Mouse (Mus musculus) intestine, embryonic 15.5 days (tissue): ENCODE results near the gene Pnma3. TPM values are rescaled to one million over a fixed set of nuclear protein-coding genes. Genes with fewer than 3 reads are reported as not detected.
"Not testable (repeated sequence)": the region's sequence is repeated elsewhere in the genome, so short reads cannot be mapped to it uniquely, and the experiment has no call there.

Experiments used
- ATAC-seq: fragments of 200-750 bp; cut with Nextera tagmentation; 2 replicates; pipeline ENCODE4 v1.8.0; 2017; ENCODE audit warnings: moderate TSS enrichment, moderate library complexity
- H3K27ac ChIP-seq: fragments of 300-500 bp; sonication (generic); 2 replicates; pipeline ENCODE4 v1.5.1; 2015; ENCODE audit warnings: mild to moderate bottlenecking, inconsistent platforms
- H3K27me3 ChIP-seq: fragments of 300-500 bp; sonication (generic); replicated peaks from 2 replicates; pipeline ENCODE4 v1.6.1; 2015; ENCODE audit warnings: inconsistent platforms
- H3K36me3 ChIP-seq: fragments of 300-500 bp; sonication (generic); 2 replicates; pipeline ENCODE4 v1.6.1; 2015; ENCODE audit warnings: inconsistent platforms
- H3K4me1 ChIP-seq: fragments of 300-500 bp; sonication (generic); replicated peaks from 2 replicates; pipeline ENCODE4 v1.6.1; 2015; ENCODE audit warnings: inconsistent platforms
- H3K4me2 ChIP-seq: fragments of 300-500 bp; sonication (generic); replicated peaks from 2 replicates; pipeline ENCODE4 v1.6.1; 2015; ENCODE audit warnings: mild to moderate bottlenecking, inconsistent platforms
- H3K4me3 ChIP-seq: fragments of 300-500 bp; sonication (generic); replicated peaks from 2 replicates; pipeline ENCODE4 v1.5.1; 2015; ENCODE audit warnings: inconsistent platforms
- H3K9ac ChIP-seq: fragments of 300-500 bp; sonication (generic); 2 replicates; pipeline ENCODE4 v1.6.1; 2015; ENCODE audit warnings: inconsistent platforms
- H3K9me3 ChIP-seq: fragments of 300-500 bp; sonication (generic); 2 replicates; pipeline ENCODE4 v1.6.1; 2016; ENCODE audit warnings: inconsistent platforms
- WGBS: fragments of 180-500 bp; shearing (Covaris S2); methylation state at CpG from one replicate; pipeline ENCODE4 v1.1.7; 2015; 5-methylcytosine and 5-hydroxymethylcytosine counted together
- polyA plus RNA-seq: library from polyadenylated mRNA; unstranded; fragments of >200 nt; fragmentation: Nextera tagmentation; extraction: Ambion mirVana; gene quantifications from 2 replicates; pipeline ENCODE4 v1.2.1, GENCODE M21; 2015

Pnma3 gene
- polyA plus RNA-seq, 1 experiment from 2014 or later, result 0.16 TPM

DNA sequence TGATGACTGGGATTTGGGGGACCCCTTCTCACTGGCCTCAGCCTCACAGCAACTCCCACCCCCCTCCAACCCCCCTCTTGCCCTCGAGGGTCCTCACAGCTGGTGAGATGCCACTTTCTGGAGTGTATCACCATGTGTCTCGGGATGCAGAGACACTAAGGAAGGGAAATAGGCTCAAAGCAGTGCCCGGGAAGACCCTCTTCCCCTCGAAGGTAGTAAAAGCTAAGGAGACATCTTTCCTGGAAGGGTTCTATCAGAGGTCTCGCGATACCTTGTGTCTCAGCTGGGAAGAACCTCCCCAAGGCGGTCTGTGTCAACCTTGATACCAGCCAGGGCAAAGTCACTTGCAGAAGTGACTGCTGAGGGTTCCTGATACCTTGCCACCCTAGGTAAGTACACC lies 52.2 kb downstream of the Pnma3 start, which contains the start of gene Gm14685:
Gene Gm14685, plus strand, starts transcription at position 301 of the 400 bp plus-strand sequence.
- H3K27ac ChIP-seq, H3K4me2 ChIP-seq, H3K9me3 ChIP-seq, H3K36me3 ChIP-seq, H3K9ac ChIP-seq, H3K27me3 ChIP-seq, H3K4me1 ChIP-seq, H3K4me3 ChIP-seq, ATAC-seq: not testable (repeated sequence)
- no CpG with 5 or more reads among the region's 7 CpGs for WGBS

Other genes with a start within 250 kb of the Pnma3 start
- gene Gabrq, start 239.6 kb upstream of the Pnma3 start, polyA plus RNA-seq, result 0.16 and 0.21 TPM in 2 replicates
- 61.7 and 69.3 TPM in 2 replicates for gene Cetn2, start 146.4 kb upstream of the Pnma3 start, polyA plus RNA-seq
- 43.0 and 44.8 TPM in 2 replicates for gene Nsdhl, start 146.2 kb upstream of the Pnma3 start, polyA plus RNA-seq
- 6.8 and 6.9 TPM in 2 replicates for gene Zfp185, start 77.4 kb upstream of the Pnma3 start, polyA plus RNA-seq
- 0.09 TPM in 1 of 2 replicates, not detected in the other for gene Pnma5, start 27.7 kb upstream of the Pnma3 start, polyA plus RNA-seq
- 2.3 and 2.4 TPM in 2 replicates for gene Xlr4a, start 17.7 kb downstream of the Pnma3 start, polyA plus RNA-seq
- gene Xlr3a, start 32.3 kb downstream of the Pnma3 start, polyA plus RNA-seq, result 6.2 and 7.5 TPM in 2 replicates
- 0.13 and 0.24 TPM in 2 replicates for gene Gm14685, start 52.3 kb downstream of the Pnma3 start, polyA plus RNA-seq
- 0.24 TPM in 1 of 2 replicates, not detected in the other for gene Xlr5b, start 84.0 kb downstream of the Pnma3 start, polyA plus RNA-seq
- gene DXBay18, start 84.7 kb downstream of the Pnma3 start, polyA plus RNA-seq, result not detected in 2 replicates
- not detected in 2 replicates for gene Spin2d, start 112.2 kb downstream of the Pnma3 start, polyA plus RNA-seq
- 9.0 and 9.8 TPM in 2 replicates for gene Xlr3b, start 127.4 kb downstream of the Pnma3 start, polyA plus RNA-seq
- 1.0 and 1.4 TPM in 2 replicates for gene Xlr4b, start 149.5 kb downstream of the Pnma3 start, polyA plus RNA-seq
- gene F8a, start 163.5 kb downstream of the Pnma3 start, polyA plus RNA-seq, result 13.4 and 14.6 TPM in 2 replicates
- 0.84 and 0.91 TPM in 2 replicates for gene Xlr4c, start 178.3 kb downstream of the Pnma3 start, polyA plus RNA-seq
- gene Xlr3c, start 200.6 kb downstream of the Pnma3 start, polyA plus RNA-seq, result not detected in 2 replicates
- gene Xlr5a, start 228.2 kb downstream of the Pnma3 start, polyA plus RNA-seq, result 0.50 TPM in 1 of 2 replicates, not detected in the other
- 0.19 and 0.29 TPM in 2 replicates for gene Xlr5c, start 228.2 kb downstream of the Pnma3 start, polyA plus RNA-seq